Mouse (Mus musculus) midbrain, postnatal 0 days (tissue): ENCODE data around the gene Smpd1. TPM values are rescaled to one million over a fixed set of nuclear protein-coding genes. Genes with fewer than 3 reads are reported as not detected.

Experiments
- ATAC-seq: fragments of 200-750 bp; cut with Nextera tagmentation; 2 replicates; pipeline ENCODE4 v1.8.0; 2017; ENCODE audit warnings: moderate number of reproducible peaks, mild to moderate bottlenecking, moderate TSS enrichment, moderate library complexity; ENCODE audit not compliant: low FRiP score
- DNase-seq: peaks from one replicate; pipeline ENCODE4 v3.0.0-alpha.2; 2015; ENCODE audit warnings: low spot score
- H3K27ac ChIP-seq: fragments of 300-500 bp; sonication (generic); 2 replicates; pipeline ENCODE4 v1.5.1; 2014; ENCODE audit warnings: low read depth, mild to moderate bottlenecking, low read length, mixed read lengths
- H3K27me3 ChIP-seq: fragments of 300-500 bp; sonication (generic); 2 replicates; pipeline ENCODE4 v1.6.1; 2014; ENCODE audit warnings: low read length, control low read depth, mixed read lengths; ENCODE audit not compliant: insufficient read depth
- H3K36me3 ChIP-seq: fragments of 300-500 bp; sonication (generic); 2 replicates; pipeline ENCODE4 v1.6.1; 2014; ENCODE audit warnings: low read length, control low read depth, mixed read lengths; ENCODE audit not compliant: insufficient read depth
- H3K4me1 ChIP-seq: fragments of 300-500 bp; sonication (generic); 2 replicates; pipeline ENCODE4 v1.6.1; 2014; ENCODE audit warnings: mild to moderate bottlenecking, control low read depth, antibody characterized with exemption, low read length, mixed read lengths; ENCODE audit not compliant: insufficient read depth
- H3K4me2 ChIP-seq: fragments of 300-500 bp; sonication (generic); 2 replicates; pipeline ENCODE4 v1.6.1; 2014; ENCODE audit warnings: low read depth, mild to moderate bottlenecking, low read length, mixed read lengths; ENCODE audit not compliant: poor library complexity, severe bottlenecking
- H3K4me3 ChIP-seq: fragments of 300-500 bp; sonication (generic); 2 replicates; pipeline ENCODE4 v1.5.1; 2014; ENCODE audit warnings: low read depth, mild to moderate bottlenecking, low read length, moderate library complexity
- H3K9ac ChIP-seq: fragments of 300-500 bp; sonication (generic); replicated peaks from 2 replicates; pipeline ENCODE4 v1.6.1; 2014; ENCODE audit warnings: mild to moderate bottlenecking, low read length, moderate library complexity, mixed read lengths; ENCODE audit not compliant: poor library complexity, severe bottlenecking
- H3K9me3 ChIP-seq: fragments of 300-500 bp; sonication (generic); 2 replicates; pipeline ENCODE4 v1.6.1; 2016; ENCODE audit warnings: low read length, control low read depth
- CTCF ChIP-seq: IDR thresholded peaks from 2 replicates; pipeline ENCODE4 v1.5.1; 2016; ENCODE audit warnings: antibody characterized with exemption, mild to moderate bottlenecking
- WGBS: fragments of 180-500 bp; shearing (Covaris S2); extraction: QIAGEN DNeasy Blood & Tissue Kit; methylation state at CpG from one replicate; pipeline ENCODE4 v1.1.7; 2014; 5-methylcytosine and 5-hydroxymethylcytosine counted together
- polyA plus RNA-seq: library from polyadenylated mRNA; unstranded; fragments of >200 nt; fragmentation: Nextera tagmentation; extraction: Ambion mirVana; gene quantifications from 2 replicates; pipeline ENCODE4 v1.2.1, GENCODE M21; 2015
- total RNA-seq: library from RNA; depleted of rRNA; stranded (reverse); fragments of >200 nt; gene quantifications from 2 replicates; pipeline ENCODE4 v1.2.3, GENCODE M21; 2014

Smpd1 gene
- total and polyA plus RNA-seq, 2 experiments from 2014 or later = 115 to 182 TPM

GRCm38 (mm10) chr7:105565071-105565836 lies 11.1 kb downstream of the Smpd1 start:
- Histone ChIP-seq H3K4me1 (peaks cover 16% of the 10 kb centered on the region), H3K4me2 (no peak overlapping the region), H3K4me3 (no peak overlapping the region), H3K36me3 (peaks cover 53% of the 10 kb centered on the region), H3K9ac (no peak overlapping the region), H3K27ac (no peak overlapping the region), H3K27me3 (no peaks in the 10 kb centered on the region), H3K9me3 (no peaks in the 10 kb centered on the region)
- 83% methylated on average over 17 of the region's 17 CpGs for WGBS
- TF ChIP-seq CTCF = no peak
- no peak for ATAC-seq
- no peak for DNase-seq

DNA sequence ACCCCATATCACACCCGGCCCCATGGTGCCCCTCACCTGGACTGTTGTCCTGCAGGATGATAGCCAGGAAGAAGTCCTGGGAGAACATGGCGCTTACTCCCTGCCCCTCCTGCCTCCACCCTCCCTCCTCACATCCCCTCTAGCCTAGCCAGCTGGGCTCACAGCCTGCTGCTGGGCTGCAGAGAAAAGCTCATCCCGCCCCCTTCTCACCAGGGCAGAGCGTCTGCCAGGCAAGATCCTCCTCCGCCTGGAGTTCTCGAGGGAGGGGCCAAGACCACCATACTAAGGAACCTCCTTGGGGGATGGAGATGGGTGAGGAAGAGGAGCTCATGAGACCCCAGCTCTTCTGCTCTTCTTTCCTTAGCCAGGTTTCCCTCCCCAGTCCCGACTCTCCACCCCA lies 14.4 kb downstream of the Smpd1 start:
- Histone ChIP-seq H3K27ac (peak overlapping the region; percentile 85), H3K4me1 (peaks cover 21% of the 10 kb centered on the region), H3K36me3 (peaks cover 49% of the 10 kb centered on the region), H3K4me3 (peak overlapping the region; percentile 34), H3K27me3 (no peaks in the 10 kb centered on the region), H3K9ac (peak overlapping the region; percentile 67), H3K9me3 (no peaks in the 10 kb centered on the region), H3K4me2 (peak overlapping the region; percentile 72)
- no peak for TF ChIP-seq CTCF
- 2% methylated on average over 7 of the region's 7 CpGs for WGBS
- DNase-seq (peak; percentile 79), ATAC-seq (peak; percentile 70)

DNA sequence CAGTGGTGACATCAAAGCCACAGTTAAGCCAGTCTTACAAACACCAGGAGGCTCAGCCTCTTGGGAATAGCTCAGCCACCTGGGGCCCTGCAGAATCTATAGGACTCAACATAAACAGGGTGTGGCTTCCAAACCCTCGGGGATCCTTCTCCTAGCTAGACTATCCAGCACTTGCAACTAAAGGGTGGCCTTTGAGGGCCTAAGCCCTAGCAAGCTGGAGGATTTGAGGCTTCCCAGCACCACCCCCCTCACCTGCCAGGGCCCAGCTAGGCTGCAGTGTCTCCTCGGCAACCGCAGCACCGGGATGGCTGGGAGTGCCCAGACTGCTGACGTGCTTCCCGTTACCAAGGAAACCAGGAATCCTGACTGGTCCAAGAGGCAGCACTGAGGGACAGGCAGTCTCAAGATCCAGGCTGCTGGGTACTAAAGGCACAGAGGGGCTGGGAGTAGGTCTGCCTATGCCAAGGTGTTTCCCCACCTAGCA lies 14.9 kb downstream of the Smpd1 start:
- H3K4me3 ChIP-seq = peak overlapping the region; percentile 34
- H3K36me3 ChIP-seq = peaks cover 52% of the 10 kb centered on the region
- H3K27me3 ChIP-seq = no peaks in the 10 kb centered on the region
- TF ChIP-seq CTCF = no peak
- peak overlapping the region; percentile 67 for H3K9ac ChIP-seq
- peak overlapping the region; percentile 72 for H3K4me2 ChIP-seq
- ATAC-seq = peak; percentile 91
- WGBS = 3% methylated on average over 6 of the region's 6 CpGs
- H3K27ac ChIP-seq = peak overlapping the region; percentile 85
- peaks cover 21% of the 10 kb centered on the region for H3K4me1 ChIP-seq
- no peaks in the 10 kb centered on the region for H3K9me3 ChIP-seq
- peak; percentile 93 for DNase-seq

- H3K36me3 ChIP-seq = peaks cover 46% of the 10 kb centered on the region
- ATAC-seq = peak; percentile 57
These were observed 15.6 kb downstream of the Smpd1 start for GRCm38 (mm10) chr7:105569512-105570496.

DNA sequence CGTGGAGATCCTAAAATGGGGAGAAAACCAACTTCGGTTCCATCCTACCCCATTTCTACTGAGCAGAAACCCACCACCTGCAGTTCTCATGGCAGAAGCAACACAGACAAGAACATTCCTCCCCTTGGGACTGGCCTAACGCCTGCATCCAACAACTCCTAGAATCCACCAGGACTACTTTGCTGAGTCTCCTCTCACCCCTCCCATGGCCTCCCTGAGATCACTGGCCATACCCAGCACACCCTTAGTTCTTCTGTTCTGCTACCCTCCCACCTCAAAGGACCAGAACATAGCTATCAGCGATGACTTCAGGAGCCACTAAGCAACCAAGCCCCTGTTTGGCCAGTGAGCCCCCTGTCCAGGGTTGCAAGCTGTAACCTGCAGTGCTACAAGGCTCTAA lies 16.6 kb downstream of the Smpd1 start:
- H3K27ac ChIP-seq = peak overlapping the region; percentile 85
- no peak for TF ChIP-seq CTCF
- ATAC-seq = no peak
- no peaks in the 10 kb centered on the region for H3K9me3 ChIP-seq
- H3K4me3 ChIP-seq = no peak overlapping the region
- peak overlapping the region; percentile 72 for H3K4me2 ChIP-seq
- 76% methylated on average over 4 of the region's 4 CpGs for WGBS
- no peak overlapping the region for H3K9ac ChIP-seq
- H3K36me3 ChIP-seq = peaks cover 37% of the 10 kb centered on the region
- H3K27me3 ChIP-seq = no peaks in the 10 kb centered on the region
- DNase-seq = no peak
- H3K4me1 ChIP-seq = peaks cover 21% of the 10 kb centered on the region

More at GRCm38 (mm10) chr7:105569512-105570496, 15.6 kb downstream of the Smpd1 start:
- peak overlapping the region; percentile 34 for H3K4me3 ChIP-seq
- H3K4me2 ChIP-seq = peak overlapping the region; percentile 72
- peak; percentile 84 for DNase-seq
- WGBS = 5% methylated on average over 12 of the region's 12 CpGs
- H3K27ac ChIP-seq = peak overlapping the region; percentile 85
- no peaks in the 10 kb centered on the region for H3K9me3 ChIP-seq
- peak overlapping the region; percentile 54; the same call in 1 of the 2 replicates for H3K9ac ChIP-seq
- peak; percentile 28 for TF ChIP-seq CTCF
- H3K4me1 ChIP-seq = peaks cover 21% of the 10 kb centered on the region
- no peaks in the 10 kb centered on the region for H3K27me3 ChIP-seq
